Mouse (Mus musculus): ENCODE measurements at regions not wholly inside any gene's neighbourhood (a gene's known extent, or its start where the extent isn't known, plus 50 kb on each side); places are given as distances from the start of the nearest gene placed in this dataset.

DNA sequence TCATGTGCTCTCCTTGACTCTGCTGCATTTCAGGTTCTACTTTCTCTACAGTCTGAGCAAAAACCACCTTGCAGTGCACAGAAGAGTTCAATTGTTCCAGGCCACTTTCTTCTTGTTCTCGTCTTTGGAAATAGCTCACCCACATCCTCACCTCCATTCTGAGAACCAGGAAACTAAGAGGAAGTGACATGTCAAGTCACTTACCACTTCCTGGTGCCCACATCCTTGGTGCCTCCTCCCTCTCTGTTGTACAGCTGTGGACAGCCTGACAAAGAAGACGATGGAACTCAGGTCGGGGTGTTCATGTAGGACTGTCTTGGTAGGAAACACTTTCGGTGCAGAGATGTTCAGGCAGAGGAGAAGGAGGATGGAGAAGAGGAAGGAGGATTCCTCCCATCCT lies 98.3 kb upstream of the Rapgef5 start:
- TF ChIP-seq POLR2AphosphoS5 (IDR thresholded peaks at IDR 0.05; ENCODE audit: insufficient replicate concordance, low read depth, low read length), result no peak
- TF ChIP-seq CTCF (IDR thresholded peaks at IDR 0.05; ENCODE audit: low read depth, low read length), result no peak
- no peak for TF ChIP-seq GATA1 (IDR thresholded peaks at IDR 0.05; ENCODE audit: borderline replicate concordance, low read length)
- TF ChIP-seq GATA2 (IDR thresholded peaks at IDR 0.05; ENCODE audit: borderline replicate concordance, low read depth, low read length), result no peak
